Mouse (Mus musculus) MEL (cell line): Measurements from ENCODE around the gene Aqp7. TPM values are rescaled to one million over a fixed set of nuclear protein-coding genes. Genes with fewer than 3 reads are reported as not detected.

Source experiments
- DNase-seq: peaks from one replicate; pipeline ENCODE4 v3.0.0; 2011; ENCODE audit warnings: low read depth, low spot score
- H3K27ac ChIP-seq: 2 replicates; pipeline ENCODE4 v1.5.1; 2012; ENCODE audit warnings: low read depth, mild to moderate bottlenecking, control low read depth, low read length, moderate library complexity; ENCODE audit not compliant: control insufficient read depth
- H3K27me3 ChIP-seq, 2 experiments: fragments of 150-350 bp in 1 of 2; sonication (generic) in 1 of 2; 2 replicates each; pipeline ENCODE4 v1.6.1; 2012; ENCODE audit warnings: low read length in 2 of 2, mild to moderate bottlenecking in 2 of 2, improper control_type of control experiment in 1 of 2, moderate library complexity in 1 of 2; ENCODE audit not compliant: insufficient read depth in 2 of 2, control insufficient read depth in 1 of 2
- H3K36me3 ChIP-seq, 2 experiments: 2 replicates each; pipeline ENCODE4 v1.6.1; 2012 to 2014; ENCODE audit warnings: low read length in 2 of 2, improper control_type of control experiment in 1 of 2, inconsistent platforms in 1 of 2, mild to moderate bottlenecking in 1 of 2; ENCODE audit not compliant: insufficient read depth in 2 of 2, control insufficient read depth in 1 of 2
- H3K4me1 ChIP-seq, 2 experiments: fragments of 150-350 bp in 1 of 2; sonication (generic) in 1 of 2; 2 replicates each; pipeline ENCODE4 v1.6.1; 2012; ENCODE audit warnings: low read length in 2 of 2, improper control_type of control experiment in 1 of 2, mild to moderate bottlenecking in 1 of 2; ENCODE audit not compliant: insufficient read depth in 2 of 2, control insufficient read depth in 1 of 2
- H3K4me3 ChIP-seq, 2 experiments: fragments of 150-350 bp in 1 of 2; sonication (generic) in 1 of 2; 2 replicates each; pipeline ENCODE4 v1.5.1; 2012; ENCODE audit warnings: low read depth in 2 of 2, low read length in 2 of 2, mild to moderate bottlenecking in 2 of 2, moderate library complexity in 2 of 2, control low read depth in 1 of 2, improper control_type of control experiment in 1 of 2; ENCODE audit not compliant: control insufficient read depth in 1 of 2, insufficient read depth in 1 of 2
- H3K79me2 ChIP-seq: 2 replicates; pipeline ENCODE4 v1.6.1; 2012; ENCODE audit warnings: mild to moderate bottlenecking, low read length, moderate library complexity; ENCODE audit not compliant: control insufficient read depth, poor library complexity, insufficient read depth
- H3K9ac ChIP-seq: 2 replicates; pipeline ENCODE4 v1.6.1; 2012; ENCODE audit warnings: low read depth, mild to moderate bottlenecking, control low read depth, low read length, moderate library complexity; ENCODE audit not compliant: control insufficient read depth, poor library complexity, severe bottlenecking
- H3K9me3 ChIP-seq: fragments of 150-350 bp; sonication (generic); replicated peaks from 2 replicates; pipeline ENCODE4 v1.6.1; 2012; ENCODE audit warnings: mild to moderate bottlenecking, low read length, improper control_type of control experiment, moderate library complexity; ENCODE audit not compliant: insufficient read depth
- BHLHE40 ChIP-seq: IDR thresholded peaks from 2 replicates; pipeline ENCODE4 v1.6.1; 2012; ENCODE audit warnings: low read depth, mild to moderate bottlenecking, inconsistent platforms, low read length, improper control_type of control experiment, borderline replicate concordance
- CHD1 ChIP-seq: IDR thresholded peaks from 2 replicates; pipeline ENCODE4 v1.6.1; 2012; ENCODE audit warnings: low read depth, mild to moderate bottlenecking, inconsistent platforms, low read length, improper control_type of control experiment
- CTCF ChIP-seq, 3 experiments: IDR thresholded peaks in 2 of 3; conservative IDR thresholded peaks in 1 of 3; 2 replicates each; pipeline ENCODE4 v1.5.1; 2011 to 2012; ENCODE audit warnings: low read length in 3 of 3, low read depth in 2 of 3, mild to moderate bottlenecking in 2 of 3, improper control_type of control experiment in 1 of 3, inconsistent platforms in 1 of 3, mixed read lengths in 1 of 3, moderate library complexity in 1 of 3; ENCODE audit not compliant: control insufficient read depth in 1 of 3, insufficient read depth in 1 of 3, poor library complexity in 1 of 3, severe bottlenecking in 1 of 3
- EP300 ChIP-seq, 2 experiments: IDR thresholded peaks; 2 replicates each; pipeline ENCODE4 v1.6.1; 2011; ENCODE audit warnings: improper control_type of control experiment in 2 of 2, low read length in 2 of 2, low read depth in 1 of 2, mild to moderate bottlenecking in 1 of 2
- ETS1 ChIP-seq: IDR thresholded peaks from 2 replicates; pipeline ENCODE4 v1.6.1; 2012; ENCODE audit warnings: low read depth, mild to moderate bottlenecking, inconsistent platforms, low read length, improper control_type of control experiment, moderate library complexity
- GATA1 ChIP-seq: IDR thresholded peaks from 2 replicates; pipeline ENCODE4 v1.6.1; 2011; ENCODE audit warnings: low read depth, low read length, improper control_type of control experiment
- HCFC1 ChIP-seq: IDR thresholded peaks from 2 replicates; pipeline ENCODE4 v1.6.1; 2012; ENCODE audit warnings: low read depth, mild to moderate bottlenecking, inconsistent platforms, low read length, improper control_type of control experiment, moderate library complexity
- MAFK ChIP-seq: IDR thresholded peaks from 2 replicates; pipeline ENCODE4 v1.6.1; 2011; ENCODE audit warnings: low read depth, mild to moderate bottlenecking, low read length, improper control_type of control experiment, borderline replicate concordance
- MAX ChIP-seq: IDR thresholded peaks from 2 replicates; pipeline ENCODE4 v1.6.1; 2011; ENCODE audit warnings: low read length, improper control_type of control experiment
- NRF1 ChIP-seq: IDR thresholded peaks from 2 replicates; pipeline ENCODE4 v1.6.1; 2014; ENCODE audit warnings: low read depth, mild to moderate bottlenecking, inconsistent platforms, low read length, improper control_type of control experiment, moderate library complexity; ENCODE audit not compliant: poor library complexity, insufficient read depth, severe bottlenecking
- POLR2A ChIP-seq, 2 experiments: IDR thresholded peaks; 2 replicates each; pipeline ENCODE4 v1.6.1; 2011 to 2012; ENCODE audit warnings: low read length in 2 of 2, mild to moderate bottlenecking in 2 of 2, control low read depth in 1 of 2, improper control_type of control experiment in 1 of 2, low read depth in 1 of 2, moderate library complexity in 1 of 2; ENCODE audit not compliant: control insufficient read depth in 1 of 2, insufficient read depth in 1 of 2, poor library complexity in 1 of 2
- TAL1 ChIP-seq: IDR thresholded peaks from 2 replicates; pipeline ENCODE4 v1.6.1; 2012; ENCODE audit warnings: mild to moderate bottlenecking, inconsistent platforms, low read length, moderate library complexity, mixed read lengths
- USF1 ChIP-seq: IDR thresholded peaks from 2 replicates; pipeline ENCODE4 v1.6.1; 2014; ENCODE audit warnings: low read depth, mild to moderate bottlenecking, inconsistent platforms, low read length, improper control_type of control experiment, moderate library complexity
- USF2 ChIP-seq, 2 experiments: IDR thresholded peaks; 2 replicates each; pipeline ENCODE4 v1.6.1; 2011 to 2012; ENCODE audit warnings: improper control_type of control experiment in 2 of 2, low read length in 2 of 2, borderline replicate concordance in 1 of 2, inconsistent platforms in 1 of 2, low read depth in 1 of 2, mild to moderate bottlenecking in 1 of 2; ENCODE audit not compliant: insufficient read depth in 1 of 2
- ZC3H11A ChIP-seq: IDR thresholded peaks from 2 replicates; pipeline ENCODE4 v1.6.1; 2012; ENCODE audit warnings: low read depth, mild to moderate bottlenecking, inconsistent platforms, low read length, improper control_type of control experiment
- ZNF384 ChIP-seq: IDR thresholded peaks from 2 replicates; pipeline ENCODE4 v1.6.1; 2012; ENCODE audit warnings: low read depth, mild to moderate bottlenecking, inconsistent platforms, low read length, improper control_type of control experiment
- polyA plus RNA-seq, 2 experiments: library from polyadenylated mRNA; stranded (reverse) in 1 of 2; unstranded in 1 of 2; fragments of >175 nt in 1 of 2; fragments of >200 nt in 1 of 2; gene quantifications; 2 replicates each; pipeline versions ENCODE4 v1.2.1 to v1.2.4; 2012; ENCODE audit warnings: low replicate concordance in 2 of 2, low read depth in 1 of 2; ENCODE audit not compliant: insufficient read length in 2 of 2, insufficient read depth in 1 of 2, missing spikeins in 1 of 2
- total RNA-seq: library from RNA; depleted of rRNA; stranded (reverse); fragments of 300-350 nt; gene quantifications from 2 replicates; pipeline ENCODE4 v1.2.3, GENCODE M21; 2012

Gene Aqp7
- total and polyA plus RNA-seq, 3 experiments = 0.06 TPM; not detected in 2

DNA sequence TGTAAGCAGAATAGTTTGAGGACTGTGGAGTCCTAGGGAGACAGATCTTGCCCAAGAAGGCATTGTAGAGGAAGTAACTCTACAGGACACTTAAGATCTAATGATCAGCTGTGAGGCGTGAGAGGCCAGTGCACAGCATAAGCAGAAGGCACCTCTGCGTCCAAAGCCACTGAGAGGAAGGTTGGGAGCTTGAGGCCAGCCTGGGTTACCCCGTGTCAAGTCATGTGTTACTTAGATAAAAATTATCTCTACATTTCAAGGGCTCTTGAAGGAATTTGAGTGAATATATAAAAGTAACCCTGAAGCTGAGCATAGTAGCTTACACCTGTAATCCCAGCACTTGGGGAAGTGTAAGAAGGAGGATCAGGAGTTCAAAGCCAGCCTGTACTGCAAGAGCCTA is 34.6 kb downstream of the Aqp7 start:
- no peak overlapping the region for H3K4me3 ChIP-seq
- DNase-seq = peak; percentile 67

DNA sequence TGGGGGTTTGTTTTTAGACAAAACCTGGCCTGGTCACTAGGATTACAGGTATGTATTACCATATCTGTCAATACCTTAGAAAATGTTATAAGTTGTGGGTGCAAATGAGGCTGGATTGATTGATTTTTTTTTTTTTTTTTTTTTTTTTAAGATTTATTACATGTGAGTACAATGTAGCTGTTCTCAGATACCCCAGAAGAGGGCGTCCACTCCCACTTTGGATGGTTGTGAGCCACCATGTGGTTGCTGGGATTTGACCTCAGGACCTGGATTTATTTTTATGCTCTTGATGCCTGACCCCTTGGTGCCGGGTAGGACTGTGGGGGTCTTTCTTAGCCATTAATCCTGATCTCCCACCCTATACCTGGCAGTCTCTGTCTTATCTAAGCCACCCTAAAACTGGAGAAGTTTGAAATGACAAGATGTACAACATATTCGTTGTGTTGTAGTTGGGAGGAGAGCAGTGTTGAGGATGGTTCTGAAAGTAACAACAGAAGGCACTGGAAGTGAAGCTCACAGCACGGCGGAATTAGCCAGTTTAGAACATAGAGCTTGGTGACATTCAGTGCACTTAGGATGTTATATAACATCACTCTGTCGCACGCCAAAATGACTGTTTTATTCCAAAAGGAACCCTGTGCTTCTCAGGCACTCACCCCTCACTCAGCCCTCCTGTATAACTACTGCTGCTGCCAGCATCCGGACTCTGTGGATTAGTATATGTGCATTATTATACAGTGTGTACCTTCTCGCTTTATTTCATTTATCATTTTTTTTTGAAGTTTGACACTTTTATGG is 46.9 kb downstream of the Aqp7 start:
- peak; percentile 39 for DNase-seq
- no peak overlapping the region for H3K4me3 ChIP-seq
- no peaks in the 10 kb centered on the region for H3K9me3 ChIP-seq
- H3K27me3 ChIP-seq = no peaks in the 10 kb centered on the region
- peaks cover 4 to 60% of the 10 kb centered on the region in 2 experiments for H3K36me3 ChIP-seq
- H3K4me1 ChIP-seq = no peaks in the 10 kb centered on the region; a peak in 1 of 4 replicates
- TF ChIP-seq HCFC1 = no peak
- no peak for TF ChIP-seq MAX
- TF ChIP-seq ZNF384 = peak; percentile 83
- TF ChIP-seq CTCF (IDR thresholded peaks at IDR 0.05 in 2 of 3, conservative IDR thresholded peaks at IDR 0.05 in 1 of 3; ENCODE audit: control insufficient read depth in 1 of 3, insufficient read depth in 1 of 3, low read depth in 2 of 3, low read length in 3 of 3, poor library complexity in 1 of 3, severe bottlenecking in 1 of 3) = peak; percentile 17 to 31 (median 21); a peak in 2 of 6 replicates
- TF ChIP-seq POLR2A (IDR thresholded peaks at IDR 0.05; ENCODE audit: control insufficient read depth in 1 of 2, insufficient read depth in 1 of 2, low read depth in 1 of 2, low read length in 2 of 2, poor library complexity in 1 of 2) = no peak
- no peak for TF ChIP-seq CHD1
- TF ChIP-seq ETS1 = no peak
- TF ChIP-seq NRF1 = no peak
- TF ChIP-seq USF2 (IDR thresholded peaks at IDR 0.05; ENCODE audit: borderline replicate concordance in 1 of 2, insufficient read depth in 1 of 2, low read depth in 1 of 2, low read length in 2 of 2) = no peak
- no peak for TF ChIP-seq ZC3H11A
- TF ChIP-seq, all 39 proteins: peak for 2
- Histone ChIP-seq H3K79me2 (peaks cover 1% of the 10 kb centered on the region; the same call in 1 of the 2 replicates), H3K27ac (no peak overlapping the region), H3K9ac (no peak overlapping the region)

More for the DNA sequence above, 34.6 kb downstream of the Aqp7 start:
- H3K27ac ChIP-seq = no peak overlapping the region
- H3K9ac ChIP-seq = no peak overlapping the region
- TF ChIP-seq MAFK (no peak), POLR2A (IDR thresholded peaks at IDR 0.05; ENCODE audit: control insufficient read depth in 1 of 2, insufficient read depth in 1 of 2, low read depth in 1 of 2, low read length in 2 of 2, poor library complexity in 1 of 2) (peak in 1 of 2 experiments; percentile 32; a peak in 1 of 4 replicates), ETS1 (peak; percentile 47; the same call in 1 of the 2 replicates), GATA1 (peak; percentile 54), BHLHE40 (no peak), TAL1 (0 out of 2 replicates have a peak, but pooled peaks have one; percentile 17), USF1 (peak; percentile 58; the same call in 1 of the 2 replicates), EP300 (IDR thresholded peaks at IDR 0.05; ENCODE audit: low read depth in 1 of 2, low read length in 2 of 2) (peak; percentile 31 to 42; a peak in 2 of 4 replicates)
- peaks cover 15 to 22% of the 10 kb centered on the region in 2 experiments for H3K36me3 ChIP-seq
- no peaks in the 10 kb centered on the region for H3K79me2 ChIP-seq
- no peaks in the 10 kb centered on the region for H3K9me3 ChIP-seq
- H3K4me1 ChIP-seq = peaks cover 2 to 6% of the 10 kb centered on the region in 2 experiments; a peak in 2 of 4 replicates
- H3K27me3 ChIP-seq = no peaks in the 10 kb centered on the region
